Mouse (Mus musculus): ENCODE measurements around the gene Tmem220. TPM values are rescaled to one million over a fixed set of nuclear protein-coding genes. Genes with fewer than 3 reads are reported as not detected.

Tmem220 gene
- polyA plus RNA-seq (2015; fragmentation: Nextera tagmentation; extraction: Ambion mirVana), result 2.7 and 3.0 TPM in 2 replicates

GRCm38 (mm10) chr11:67024867-67025477 is at the start of gene Tmem220:
Tmem220 (plus strand) TSS chr11:67025154.
- no peaks in the 10 kb centered on the region for H3K9me3 ChIP-seq
- 1% methylated on average over 35 of the region's 35 CpGs for WGBS
- peak; percentile 97 for ATAC-seq
- H3K27ac ChIP-seq, result no peak within 1 kb of the TSS
- H3K9ac ChIP-seq, result peak within 1 kb of the TSS; percentile 46
- H3K4me3 ChIP-seq (replicated peaks), result peak within 1 kb of the TSS; percentile 47
- 0 out of 2 replicates have a peak, but pooled peaks cover 2% of the 10 kb centered on the region for H3K4me1 ChIP-seq (replicated peaks)
- no peaks in the 10 kb centered on the region for H3K27me3 ChIP-seq (replicated peaks)
- H3K36me3 ChIP-seq, result no peaks in the 10 kb centered on the region
- peak within 1 kb of the TSS; percentile 64 for H3K4me2 ChIP-seq (replicated peaks)

- H3K27ac ChIP-seq, result no peak overlapping the region
- H3K4me1 ChIP-seq (replicated peaks), result no peaks in the 10 kb centered on the region
- H3K9me3 ChIP-seq, result no peaks in the 10 kb centered on the region
- H3K4me3 ChIP-seq (replicated peaks), result no peak overlapping the region
- no peaks in the 10 kb centered on the region; the same call in 1 of the 2 replicates for H3K27me3 ChIP-seq (replicated peaks)
- WGBS, result 90% methylated on average over 7 of the region's 7 CpGs
- no peak overlapping the region for H3K9ac ChIP-seq
- H3K36me3 ChIP-seq, result no peaks in the 10 kb centered on the region
- no peak for ATAC-seq
- H3K4me2 ChIP-seq (replicated peaks), result no peak overlapping the region
These were observed 49.2 kb upstream of the Tmem220 start for GRCm38 (mm10) chr11:66975606-66976330.

GRCm38 (mm10) chr11:66981336-66982115 is 43.4 kb upstream of the Tmem220 start:
- Histone ChIP-seq H3K4me3 (replicated peaks) (no peak overlapping the region), H3K9ac (no peak overlapping the region), H3K27me3 (replicated peaks) (no peaks in the 10 kb centered on the region), H3K36me3 (no peaks in the 10 kb centered on the region), H3K4me1 (replicated peaks) (peaks cover 20% of the 10 kb centered on the region), H3K9me3 (no peaks in the 10 kb centered on the region), H3K4me2 (replicated peaks) (no peak overlapping the region), H3K27ac (no peak overlapping the region)
- WGBS, result 74% methylated on average over 15 of the region's 15 CpGs
- ATAC-seq, result no peak

GRCm38 (mm10) chr11:66982794-66983193 is 42.2 kb upstream of the Tmem220 start:
- peak; percentile 54; the same call in 1 of the 2 replicates for ATAC-seq
- H3K4me3 ChIP-seq (replicated peaks), result no peak overlapping the region
- H3K27ac ChIP-seq, result peak overlapping the region; percentile 72
- H3K4me2 ChIP-seq (replicated peaks), result no peak overlapping the region
- no peaks in the 10 kb centered on the region for H3K36me3 ChIP-seq
- WGBS, result 30% methylated on average over 6 of the region's 6 CpGs
- no peak overlapping the region for H3K9ac ChIP-seq
- H3K9me3 ChIP-seq, result no peaks in the 10 kb centered on the region
- peaks cover 20% of the 10 kb centered on the region for H3K4me1 ChIP-seq (replicated peaks)
- H3K27me3 ChIP-seq (replicated peaks), result no peaks in the 10 kb centered on the region

GRCm38 (mm10) chr11:66983422-66984164 is 41.4 kb upstream of the Tmem220 start:
- WGBS, result 41% methylated on average over 11 of the region's 11 CpGs
- Histone ChIP-seq H3K27ac (peak overlapping the region; percentile 72), H3K9me3 (no peaks in the 10 kb centered on the region), H3K4me2 (replicated peaks) (0 out of 2 replicates have a peak overlapping the region, but pooled peaks have one; percentile 70), H3K4me1 (replicated peaks) (peaks cover 20% of the 10 kb centered on the region), H3K36me3 (no peaks in the 10 kb centered on the region), H3K27me3 (replicated peaks) (no peaks in the 10 kb centered on the region), H3K4me3 (replicated peaks) (no peak overlapping the region), H3K9ac (no peak overlapping the region)
- peak; percentile 53 for ATAC-seq

GRCm38 (mm10) chr11:66984165-66985135 is 40.5 kb upstream of the Tmem220 start:
- H3K36me3 ChIP-seq, result no peaks in the 10 kb centered on the region
- peak overlapping the region; percentile 72 for H3K27ac ChIP-seq
- H3K27me3 ChIP-seq (replicated peaks), result no peaks in the 10 kb centered on the region
- ATAC-seq, result peak; percentile 67
- peak overlapping the region; percentile 70 for H3K4me2 ChIP-seq (replicated peaks)
- no peaks in the 10 kb centered on the region for H3K9me3 ChIP-seq
- 5% methylated on average over 28 of the region's 28 CpGs for WGBS
- peak overlapping the region; percentile 39 for H3K4me3 ChIP-seq (replicated peaks)
- peak overlapping the region; percentile 26; the same call in 1 of the 2 replicates for H3K9ac ChIP-seq
- peaks cover 20% of the 10 kb centered on the region for H3K4me1 ChIP-seq (replicated peaks)

- peaks cover 20% of the 10 kb centered on the region for H3K4me1 ChIP-seq (replicated peaks)
- H3K4me2 ChIP-seq (replicated peaks), result peak overlapping the region; percentile 70
- no peaks in the 10 kb centered on the region for H3K36me3 ChIP-seq
- peak overlapping the region; percentile 39 for H3K4me3 ChIP-seq (replicated peaks)
- H3K27me3 ChIP-seq (replicated peaks), result no peaks in the 10 kb centered on the region
- 21% methylated on average over 11 of the region's 11 CpGs for WGBS
- 0 out of 2 replicates have a peak overlapping the region, but pooled peaks have one; percentile 18 for H3K9ac ChIP-seq
- peak overlapping the region; percentile 72 for H3K27ac ChIP-seq
- H3K9me3 ChIP-seq, result no peaks in the 10 kb centered on the region
- peak; percentile 32; the same call in 1 of the 2 replicates for ATAC-seq
These were observed 39.7 kb upstream of the Tmem220 start for GRCm38 (mm10) chr11:66985136-66985702.

- no peak for ATAC-seq
- H3K9me3 ChIP-seq, result no peaks in the 10 kb centered on the region
- H3K4me1 ChIP-seq (replicated peaks), result no peaks in the 10 kb centered on the region
- H3K27ac ChIP-seq, result no peak overlapping the region
- H3K4me2 ChIP-seq (replicated peaks), result no peak overlapping the region
- H3K36me3 ChIP-seq, result no peaks in the 10 kb centered on the region
- no peaks in the 10 kb centered on the region for H3K27me3 ChIP-seq (replicated peaks)
- H3K9ac ChIP-seq, result no peak overlapping the region
- 84% methylated on average over 2 of the region's 2 CpGs for WGBS
- no peak overlapping the region for H3K4me3 ChIP-seq (replicated peaks)
These were observed 32.8 kb upstream of the Tmem220 start for GRCm38 (mm10) chr11:66992150-66992549.

GRCm38 (mm10) chr11:66993674-66994073 is 31.3 kb upstream of the Tmem220 start:
- no peaks in the 10 kb centered on the region for H3K27me3 ChIP-seq (replicated peaks)
- H3K4me3 ChIP-seq (replicated peaks), result no peak overlapping the region
- no peak for ATAC-seq
- H3K9me3 ChIP-seq, result no peaks in the 10 kb centered on the region
- no peak overlapping the region for H3K27ac ChIP-seq
- 39% methylated on average over 1 of the region's 1 CpGs for WGBS
- no peaks in the 10 kb centered on the region for H3K36me3 ChIP-seq
- H3K9ac ChIP-seq, result no peak overlapping the region
- no peaks in the 10 kb centered on the region for H3K4me1 ChIP-seq (replicated peaks)
- no peak overlapping the region for H3K4me2 ChIP-seq (replicated peaks)

GRCm38 (mm10) chr11:66996446-66996845 is 28.5 kb upstream of the Tmem220 start:
- Histone ChIP-seq H3K4me3 (replicated peaks) (no peak overlapping the region), H3K27ac (no peak overlapping the region), H3K9ac (no peak overlapping the region), H3K9me3 (no peaks in the 10 kb centered on the region), H3K27me3 (replicated peaks) (no peaks in the 10 kb centered on the region), H3K4me1 (replicated peaks) (no peaks in the 10 kb centered on the region), H3K36me3 (no peaks in the 10 kb centered on the region), H3K4me2 (replicated peaks) (no peak overlapping the region)
- no peak for ATAC-seq
- WGBS, result 84% methylated on average over 4 of the region's 4 CpGs

Data from intestine, embryonic 15.5 days (tissue).